Mouse (Mus musculus) adrenal gland, adult (tissue): Measurements from ENCODE around the gene Shf.
"Not testable (repeated sequence)": the region's sequence is repeated elsewhere in the genome, so short reads cannot be mapped to it uniquely, and the experiment has no call there.

Source experiments
- DNase-seq, 2 experiments: peaks; one replicate each; pipeline ENCODE4 v3.0.0; 2022 to 2023; ENCODE audit warnings: low spot score in 1 of 2; ENCODE audit not compliant: inconsistent age in 2 of 2

Gene Shf

DNA sequence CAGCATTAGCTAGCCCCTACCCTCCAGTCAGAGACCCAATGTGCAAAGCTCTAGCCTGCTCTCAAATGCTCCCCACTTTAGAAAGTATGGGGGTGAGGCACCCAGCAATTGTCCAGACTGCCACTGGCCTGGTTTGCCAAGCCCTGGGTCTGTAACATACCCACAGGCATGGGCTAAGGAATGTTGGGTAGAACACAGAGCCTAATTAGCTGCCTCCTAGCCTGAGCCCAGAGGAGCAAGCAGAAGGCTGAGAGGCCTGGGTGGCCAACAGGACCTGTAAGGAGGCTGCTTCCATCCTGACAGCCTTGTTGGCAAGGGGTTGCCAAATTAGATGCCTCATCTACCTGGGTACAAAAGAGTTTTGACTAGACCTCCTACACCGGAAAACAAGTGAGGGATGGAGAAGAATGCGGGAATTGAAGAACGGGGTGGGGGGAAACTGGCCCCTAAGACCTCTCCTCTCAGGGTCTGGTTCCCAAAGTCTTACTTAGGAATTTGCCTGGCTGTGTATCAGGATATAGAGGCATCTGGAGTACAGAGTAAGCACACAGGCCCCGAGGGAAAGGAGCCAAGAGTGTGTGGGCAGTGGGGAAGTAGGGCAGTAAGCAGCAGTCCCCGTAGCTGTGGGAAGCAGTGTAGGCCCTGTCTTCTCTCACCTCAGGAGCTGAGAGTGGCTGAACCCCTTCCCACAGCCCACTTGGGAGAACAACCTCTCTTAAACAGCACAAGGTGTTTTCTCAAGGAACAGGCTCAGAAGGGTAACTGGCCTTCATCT is 17.6 kb downstream of the Shf start:
- no peak for DNase-seq

GRCm38 (mm10) chr2:122349136-122349785 is 19.7 kb downstream of the Shf start:
- DNase-seq, result no peak

DNA sequence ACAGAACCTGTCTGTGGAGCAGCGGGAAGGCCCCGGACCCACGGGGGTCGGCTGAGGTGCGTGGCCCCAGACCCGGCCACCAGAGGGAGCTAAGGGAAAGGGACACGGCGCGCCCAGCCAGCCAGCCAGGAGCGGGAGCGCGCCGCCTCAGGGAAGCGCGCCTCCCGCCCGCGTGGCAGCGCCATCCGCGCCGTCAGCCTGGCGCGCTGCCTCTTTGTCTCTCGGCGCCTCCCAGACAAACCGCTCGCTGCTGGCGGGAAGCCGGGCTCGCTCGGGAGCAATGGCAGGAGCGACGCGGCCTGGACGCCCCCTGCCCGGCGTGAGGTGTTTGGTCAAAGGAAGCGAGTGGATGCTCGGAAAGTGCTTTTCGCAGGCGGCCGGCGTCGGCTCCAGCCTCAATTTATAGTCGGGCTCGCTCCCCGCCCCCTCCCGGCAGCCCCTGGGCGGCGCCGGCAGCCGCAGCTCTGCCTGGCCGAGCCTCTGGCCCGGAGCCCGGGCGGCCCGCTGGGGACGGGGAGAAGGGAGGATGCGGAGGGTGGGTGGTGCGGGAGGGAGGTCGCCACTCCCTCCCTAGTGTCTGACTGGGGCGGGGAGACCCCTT is 20.3 kb downstream of the Shf start:
- DNase-seq, result peak; percentile 90 to 96

DNA sequence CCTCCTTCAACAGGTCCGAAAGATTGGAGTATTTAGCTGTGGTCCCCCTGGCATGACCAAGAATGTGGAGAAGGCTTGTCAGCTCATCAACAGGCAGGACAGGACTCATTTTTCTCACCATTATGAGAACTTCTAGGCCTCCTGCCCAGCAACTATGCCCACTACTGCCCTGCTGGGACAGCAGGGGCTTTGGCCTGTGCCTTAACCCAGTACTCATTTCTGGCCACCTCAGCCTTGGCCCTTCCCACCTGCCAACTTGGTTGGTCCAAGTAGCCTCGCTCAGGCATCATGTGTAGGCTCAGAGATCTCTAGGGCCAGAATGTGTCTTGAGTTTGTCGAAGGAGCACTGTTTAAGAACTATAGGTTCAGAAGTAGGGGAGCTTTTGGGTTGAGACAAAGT is 21.7 kb downstream of the Shf start:
- DNase-seq, result no peak

DNA sequence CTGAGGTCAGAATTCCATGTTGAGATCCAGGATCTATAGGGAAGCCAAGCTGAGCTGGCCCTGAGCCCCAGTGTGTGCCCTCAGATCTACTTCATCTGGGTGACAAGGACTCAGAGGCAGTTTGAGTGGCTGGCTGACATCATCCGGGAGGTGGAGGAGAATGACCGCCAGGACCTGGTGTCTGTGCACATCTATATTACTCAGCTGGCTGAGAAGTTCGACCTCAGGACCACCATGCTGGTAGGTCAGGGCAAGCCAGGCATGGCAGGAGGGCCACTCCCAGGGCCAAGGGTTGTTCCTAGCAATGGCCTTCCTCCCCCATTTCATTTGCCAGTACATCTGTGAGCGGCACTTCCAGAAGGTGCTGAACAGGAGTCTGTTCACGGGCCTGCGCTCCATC is 22.8 kb downstream of the Shf start:
- DNase-seq, result not testable (repeated sequence)

GRCm38 (mm10) chr2:122345106-122345893 is 23.7 kb downstream of the Shf start:
- no peak for DNase-seq

- DNase-seq, result no peak
Observed at GRCm38 (mm10) chr2:122337291-122337690, 31.7 kb downstream of the Shf start.

GRCm38 (mm10) chr2:122334170-122334569 is 34.8 kb downstream of the Shf start:
- DNase-seq, result no peak

GRCm38 (mm10) chr2:122332222-122332621 is 36.7 kb downstream of the Shf start:
- DNase-seq, result no peak

DNA sequence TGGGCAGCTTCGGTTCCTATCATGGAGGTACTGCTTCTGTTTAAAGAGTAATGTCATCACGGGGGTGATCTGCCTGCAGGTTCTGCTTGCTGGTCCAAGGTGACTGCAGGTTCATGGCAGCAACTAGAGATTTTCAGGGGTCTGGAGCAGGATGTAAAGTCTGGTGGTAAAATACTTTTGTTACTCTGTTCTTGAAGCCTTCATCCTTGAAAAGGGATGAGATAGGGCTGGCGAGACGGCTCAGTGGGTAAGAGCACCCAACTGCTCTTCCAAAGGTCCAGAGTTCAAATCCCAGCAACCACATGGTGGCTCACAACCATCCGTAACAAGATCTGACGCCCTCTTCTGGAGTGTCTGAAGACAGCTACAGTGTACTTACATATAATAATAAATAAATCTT is 38.6 kb downstream of the Shf start:
- DNase-seq, result not testable (repeated sequence)

GRCm38 (mm10) chr2:122327986-122328385 is 41.0 kb downstream of the Shf start:
- DNase-seq, result no peak

DNA sequence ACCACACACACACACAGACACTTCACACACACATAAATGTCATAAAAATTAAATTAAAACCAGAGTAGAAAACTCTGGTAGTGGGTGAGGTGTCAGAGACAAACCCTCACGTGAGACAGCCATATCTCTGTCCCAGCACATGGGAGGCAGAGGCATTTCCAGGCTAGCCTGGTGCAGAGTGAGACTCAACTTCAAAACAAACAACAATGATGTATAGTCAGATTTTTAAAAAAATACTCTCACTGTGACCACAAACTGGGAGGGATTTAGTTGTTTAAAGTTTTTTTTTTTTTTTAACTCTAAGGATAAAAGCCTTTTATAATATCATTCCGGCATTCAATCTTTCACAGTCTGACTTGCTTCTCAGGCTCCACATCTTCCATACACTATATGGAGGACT is 43.6 kb downstream of the Shf start:
- no peak for DNase-seq

- DNase-seq, result no peak
Observed at GRCm38 (mm10) chr2:122324586-122324985, 44.4 kb downstream of the Shf start.

DNA sequence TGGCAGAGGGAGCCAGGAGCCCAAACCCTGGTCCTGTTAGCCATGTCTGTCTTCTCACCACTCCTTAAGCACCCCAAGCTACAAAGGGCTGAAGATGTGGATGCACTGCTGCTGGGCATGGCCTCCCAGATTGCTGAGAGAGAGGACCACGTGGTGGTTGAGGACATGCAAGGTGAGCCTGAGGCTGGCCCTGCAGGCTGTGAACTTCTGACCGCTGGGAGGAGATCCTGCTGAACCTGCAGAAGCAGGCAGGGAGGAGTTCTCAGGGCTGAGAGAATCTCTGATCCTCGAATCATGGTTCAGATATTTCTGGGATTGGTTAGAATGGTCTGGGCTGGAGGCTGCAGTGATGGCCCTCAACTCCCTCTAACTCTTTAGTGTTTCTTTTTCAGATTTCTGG is 45.0 kb downstream of the Shf start:
- DNase-seq, result no peak

DNA sequence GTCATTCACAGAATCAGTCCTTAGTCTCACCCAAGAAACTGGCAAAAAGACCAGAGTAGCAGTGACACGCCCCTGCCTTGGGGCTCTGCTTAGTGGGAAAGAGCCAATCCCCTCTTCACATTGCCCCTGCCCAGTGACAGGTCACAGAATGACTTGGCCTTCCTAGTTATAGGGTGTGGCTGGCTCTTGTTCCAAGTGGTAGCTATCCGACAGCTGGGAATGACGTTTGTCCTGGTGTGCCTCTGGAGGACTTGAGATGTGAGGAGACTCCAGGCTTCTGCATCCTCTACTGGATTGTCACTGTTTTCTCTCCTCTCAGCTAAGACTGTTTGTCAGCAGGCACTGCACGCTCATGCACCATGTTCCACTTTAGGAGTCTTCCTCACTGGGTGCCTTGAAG is 51.6 kb downstream of the Shf start:
- no peak for DNase-seq

DNA sequence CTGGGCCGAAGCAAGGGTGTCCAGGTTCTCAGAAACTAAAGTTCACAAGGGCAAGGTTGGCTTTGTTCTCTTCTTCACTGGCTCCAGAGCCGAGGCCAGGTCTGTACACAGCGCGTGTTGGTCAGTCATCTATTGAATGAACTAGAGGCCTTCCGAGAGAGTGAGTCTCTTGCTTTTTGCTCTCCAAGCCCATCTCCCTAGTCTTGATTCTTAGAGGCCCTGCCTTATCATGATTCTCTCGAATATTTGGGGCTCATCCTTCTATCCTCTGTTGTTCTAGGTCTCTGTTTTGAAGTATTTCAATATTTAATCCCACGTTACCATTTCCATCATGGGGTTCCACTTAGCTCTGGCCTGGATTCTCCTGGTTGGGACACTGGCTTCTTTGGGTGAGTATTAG is 53.6 kb downstream of the Shf start, which contains the start of gene Duox1:
Gene Duox1 (plus strand): TSS at position 301 of the 400 bp plus-strand sequence.
- no peak for DNase-seq

DNA sequence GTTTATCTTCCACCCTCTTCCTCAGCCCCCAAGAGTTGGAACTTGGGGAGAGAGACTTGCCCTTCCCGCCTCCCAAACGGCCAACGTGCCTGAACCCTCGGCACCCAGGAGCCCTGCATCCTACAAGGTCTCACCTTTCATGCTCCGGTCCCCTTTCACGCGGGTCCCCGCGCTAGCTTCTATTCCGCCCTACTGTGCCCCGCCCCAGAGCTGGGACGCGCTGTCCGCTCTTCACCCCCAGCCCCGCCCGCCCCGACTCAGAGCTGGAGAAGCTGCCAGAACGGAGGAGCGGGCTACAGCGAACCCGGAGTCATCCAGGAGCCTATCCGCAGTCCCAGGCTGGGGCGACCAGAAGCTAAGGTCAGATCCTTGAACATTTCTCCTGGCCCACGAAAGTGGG is 55.4 kb downstream of the Shf start, which contains the start of gene Duoxa1:
Gene Duoxa1 (minus strand): TSS at position 195 of the 400 bp plus-strand sequence.
- DNase-seq, result peak in 1 of 2 experiments; percentile 25

GRCm38 (mm10) chr2:122312722-122313417 is 56.1 kb downstream of the Shf start:
- DNase-seq, result peak in 1 of 2 experiments; percentile 73

- no peak for DNase-seq
Observed at GRCm38 (mm10) chr2:122311561-122311960, 57.4 kb downstream of the Shf start.

DNA sequence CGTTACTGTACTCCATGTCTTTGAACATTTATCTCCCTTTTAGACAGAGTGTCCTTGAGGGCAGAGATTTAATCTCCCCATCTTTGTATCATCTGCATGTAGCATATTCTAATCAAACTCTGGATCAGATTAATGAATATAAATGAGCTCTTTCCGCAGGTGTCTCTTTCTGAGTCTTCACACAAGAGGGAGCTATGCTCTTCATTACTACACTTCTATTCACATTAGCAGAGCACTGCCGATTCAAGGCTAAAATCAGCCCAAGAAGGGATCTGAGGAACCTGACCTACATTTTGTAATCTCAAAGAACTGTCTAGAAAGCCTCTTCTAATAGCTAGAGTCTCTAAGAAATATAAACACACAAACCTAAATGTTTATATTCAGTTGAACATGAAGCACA is 59.3 kb downstream of the Shf start:
- no peak for DNase-seq

DNA sequence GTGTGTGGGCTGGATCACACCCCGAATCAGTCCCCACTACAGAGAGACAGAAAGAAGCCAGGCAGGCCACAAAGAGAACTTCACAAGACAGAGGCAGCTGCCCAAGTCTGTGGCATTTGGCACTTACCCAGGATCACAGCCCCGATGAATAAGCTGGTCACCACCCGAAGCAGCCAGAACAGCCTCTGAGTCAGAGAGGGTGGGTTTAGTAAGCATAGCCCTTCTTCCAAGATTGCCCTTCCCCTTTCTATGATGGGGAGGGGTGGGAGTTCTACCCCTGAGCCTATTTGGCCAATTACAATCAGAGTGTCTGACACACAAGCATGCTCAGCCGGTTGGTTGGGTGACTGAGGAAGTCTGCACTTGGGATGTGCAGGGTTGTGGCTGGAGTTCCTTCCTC is 62.8 kb downstream of the Shf start:
- DNase-seq, result peak; percentile 66 to 73
